Mouse (Mus musculus): ENCODE results near the gene Stard9. TPM values are rescaled to one million over a fixed set of nuclear protein-coding genes. Genes with fewer than 3 reads are reported as not detected.

Gene Stard9
- polyA plus RNA-seq, 1 experiment from 2014 or later: 5.4 TPM

GRCm38 (mm10) chr2:120761922-120762321 lies 133.0 kb downstream of the Stard9 start:
- ATAC-seq (replicated peaks; ENCODE audit: low FRiP score) (no peak), DNase-seq (ENCODE audit: low spot score) (no peak)
- Histone ChIP-seq H3K4me3 (ENCODE audit: low read depth, low read length) (no peak overlapping the region), H3K36me3 (ENCODE audit: control insufficient read depth, insufficient read depth, low read length) (no peaks in the 10 kb centered on the region), H3K9me3 (ENCODE audit: control insufficient read depth, low read length) (no peaks in the 10 kb centered on the region), H3K9ac (ENCODE audit: low read length) (no peak overlapping the region), H3K4me2 (ENCODE audit: low read depth, low read length, severe bottlenecking) (no peak overlapping the region), H3K27me3 (ENCODE audit: control insufficient read depth, insufficient read depth, low read length) (no peaks in the 10 kb centered on the region), H3K4me1 (replicated peaks; ENCODE audit: control insufficient read depth, insufficient read depth, low read length) (no peaks in the 10 kb centered on the region), H3K27ac (ENCODE audit: low read depth, low read length) (no peak overlapping the region)

- WGBS: 90% methylated on average over 2 of the region's 2 CpGs
- Histone ChIP-seq H3K27ac (ENCODE audit: low read depth, low read length) (no peak overlapping the region), H3K9ac (ENCODE audit: low read length) (no peak overlapping the region), H3K4me2 (ENCODE audit: low read depth, low read length, severe bottlenecking) (no peak overlapping the region), H3K4me1 (replicated peaks; ENCODE audit: control insufficient read depth, insufficient read depth, low read length) (no peaks in the 10 kb centered on the region), H3K9me3 (ENCODE audit: control insufficient read depth, low read length) (no peaks in the 10 kb centered on the region), H3K36me3 (ENCODE audit: control insufficient read depth, insufficient read depth, low read length) (no peaks in the 10 kb centered on the region), H3K4me3 (ENCODE audit: low read depth, low read length) (no peak overlapping the region), H3K27me3 (ENCODE audit: control insufficient read depth, insufficient read depth, low read length) (no peaks in the 10 kb centered on the region)
- ATAC-seq (replicated peaks; ENCODE audit: low FRiP score): no peak
- DNase-seq (ENCODE audit: low spot score): no peak
Measured at GRCm38 (mm10) chr2:120770265-120770935, 141.5 kb downstream of the Stard9 start.

Other genes starting within 250 kb of the Stard9 start
- 6.7 and 8.0 TPM in 2 replicates for gene Ganc, start 225.2 kb upstream of the Stard9 start, polyA plus RNA-seq (2014; fragmentation: Nextera tagmentation; extraction: Ambion mirVana)
- 6.0 and 10.6 TPM in 2 replicates for gene Tmem87a, start 225.0 kb upstream of the Stard9 start, polyA plus RNA-seq (2014; fragmentation: Nextera tagmentation; extraction: Ambion mirVana)
- 3.7 and 4.4 TPM in 2 replicates for gene Capn3, start 173.1 kb upstream of the Stard9 start, polyA plus RNA-seq (2014; fragmentation: Nextera tagmentation; extraction: Ambion mirVana)
- 73.9 and 75.5 TPM in 2 replicates for gene Zfp106, start 65.3 kb upstream of the Stard9 start, polyA plus RNA-seq (2014; fragmentation: Nextera tagmentation; extraction: Ambion mirVana)
- 46.8 and 51.7 TPM in 2 replicates for gene Snap23, start 61.5 kb upstream of the Stard9 start, polyA plus RNA-seq (2014; fragmentation: Nextera tagmentation; extraction: Ambion mirVana)
- gene Haus2, start 19.7 kb upstream of the Stard9 start, polyA plus RNA-seq (2014; fragmentation: Nextera tagmentation; extraction: Ambion mirVana): 40.7 and 43.2 TPM in 2 replicates
- gene Lrrc57, start 19.6 kb upstream of the Stard9 start, polyA plus RNA-seq (2014; fragmentation: Nextera tagmentation; extraction: Ambion mirVana): 35.3 and 35.7 TPM in 2 replicates
- gene Cdan1, start 221.0 kb downstream of the Stard9 start, polyA plus RNA-seq (2014; fragmentation: Nextera tagmentation; extraction: Ambion mirVana): 7.8 and 11.9 TPM in 2 replicates
- gene Ttbk2, start 221.5 kb downstream of the Stard9 start, polyA plus RNA-seq (2014; fragmentation: Nextera tagmentation; extraction: Ambion mirVana): 11.2 and 11.3 TPM in 2 replicates

Measured in forebrain, embryonic 11.5 days (tissue).